Mouse (Mus musculus): ENCODE measurements around the gene Prpsap1.

DNA sequence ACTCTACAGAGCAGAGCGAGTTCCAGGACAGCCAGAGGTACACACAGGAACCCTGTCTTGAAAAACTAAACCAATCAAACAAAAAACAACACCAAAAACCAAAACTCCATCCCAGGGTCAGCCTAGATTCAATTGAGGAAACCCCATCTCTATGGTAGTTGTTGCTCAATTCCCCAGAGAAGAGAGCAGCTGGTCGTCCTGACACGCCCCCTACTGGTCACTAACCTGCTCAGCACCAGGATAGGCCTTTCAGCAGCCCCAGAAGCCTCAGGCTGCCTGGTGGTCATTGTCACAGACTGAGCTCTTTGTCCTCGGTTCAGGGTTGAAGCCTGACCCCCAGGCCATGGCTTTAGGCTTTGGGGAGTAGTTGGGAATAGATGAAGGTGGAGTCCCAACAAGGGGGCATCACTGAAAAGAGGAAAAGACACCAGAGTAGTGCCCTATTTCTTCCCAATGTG, at the start of gene Prpsap1:
- TF ChIP-seq RAD21 (IDR thresholded peaks at IDR 0.05; ENCODE audit: low read depth, low read length): peak; percentile 36
- TF ChIP-seq BHLHE40 (IDR thresholded peaks at IDR 0.05; ENCODE audit: low read depth, low read length): no peak
- no peak for TF ChIP-seq USF2 (conservative IDR thresholded peaks at IDR 0.05; ENCODE audit: low read depth, low read length)

Measured in CH12.LX (cell line).